Mouse (Mus musculus) lung, postnatal 10 days (tissue): ENCODE results near the gene Syce3.

Experiments
- DNase-seq: peaks from one replicate; pipeline ENCODE4 v3.0.0; 2021

Syce3 gene

DNA sequence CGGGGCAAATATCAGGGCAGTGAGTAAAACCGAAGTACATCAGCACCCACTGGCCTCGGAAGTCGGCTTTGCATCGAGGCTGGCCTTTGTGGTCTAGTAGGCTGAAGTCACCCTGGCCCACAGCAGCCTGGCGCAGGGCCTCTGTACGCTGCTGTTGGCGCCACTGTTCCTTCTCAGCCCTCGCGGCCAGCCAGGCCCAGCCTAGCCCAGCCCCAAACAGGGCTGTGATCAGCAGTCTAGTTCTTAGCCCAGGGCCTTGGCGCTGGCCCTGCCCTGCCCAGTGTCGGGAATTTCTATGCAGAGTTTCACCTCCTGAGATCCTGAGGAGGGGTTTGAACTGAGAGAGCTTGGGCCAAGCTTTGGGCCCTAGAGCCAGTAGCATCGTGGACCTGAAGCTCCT lies 38.2 kb downstream of the Syce3 start:
- DNase-seq, result no peak

DNA sequence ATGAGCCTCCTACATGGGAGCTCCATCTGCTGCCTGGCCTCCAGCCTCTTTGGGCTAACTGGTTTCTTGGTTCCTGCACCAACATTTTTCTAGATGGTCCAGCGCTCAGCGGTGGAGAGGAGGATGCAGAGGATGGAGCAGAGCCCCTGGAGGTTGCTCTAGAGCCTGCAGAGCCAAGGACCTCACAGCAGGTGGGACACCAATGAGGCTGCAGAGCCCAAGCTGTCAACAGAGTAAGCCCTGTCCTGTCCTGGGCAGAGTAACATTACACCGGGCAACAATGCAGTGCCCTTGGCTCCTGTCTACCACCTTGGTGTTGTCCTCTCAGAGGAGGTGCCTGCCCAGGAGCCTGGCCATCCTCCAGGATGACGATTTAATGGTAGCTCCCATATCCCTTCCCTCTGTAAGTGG lies 45.2 kb downstream of the Syce3 start:
- no peak for DNase-seq

DNA sequence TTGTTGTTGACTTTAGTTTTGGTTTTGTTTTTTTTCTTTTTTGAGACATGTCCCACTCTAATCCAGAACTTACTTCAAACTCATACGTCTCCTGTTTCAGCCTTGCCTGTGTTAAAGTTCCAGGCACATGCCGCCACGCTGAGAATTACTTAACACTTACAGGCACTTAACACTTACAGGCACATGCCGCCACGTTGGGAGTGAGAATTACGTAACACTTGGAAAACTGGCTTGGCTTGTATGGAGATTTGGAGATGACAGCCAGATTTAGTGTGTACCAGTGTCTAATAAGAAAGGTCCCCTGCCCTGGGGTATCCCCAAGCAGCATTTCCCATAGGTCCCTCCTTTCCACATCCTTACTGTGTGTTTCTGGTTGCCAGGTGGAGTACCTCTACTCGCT lies 47.3 kb downstream of the Syce3 start:
- DNase-seq, result no peak

DNA sequence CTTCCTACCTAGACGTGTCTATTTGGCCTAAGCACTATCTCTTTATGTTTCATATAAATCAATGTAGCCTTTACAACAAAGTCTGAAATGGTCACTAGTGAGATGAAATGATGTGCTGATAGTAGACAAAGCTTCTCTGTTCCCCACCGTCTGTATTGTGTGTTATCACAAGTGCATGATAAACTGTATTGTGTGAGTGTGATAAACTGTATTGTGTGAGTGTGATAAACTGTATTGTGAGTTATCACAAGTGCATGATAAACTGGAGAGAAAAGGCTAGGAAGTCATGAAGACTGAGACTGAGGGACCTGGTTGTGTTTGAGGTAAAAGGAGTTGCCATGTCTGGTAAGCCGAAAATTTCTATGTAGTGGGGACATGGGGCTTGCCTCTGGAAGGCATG lies 51.5 kb downstream of the Syce3 start:
- DNase-seq, result no peak

DNA sequence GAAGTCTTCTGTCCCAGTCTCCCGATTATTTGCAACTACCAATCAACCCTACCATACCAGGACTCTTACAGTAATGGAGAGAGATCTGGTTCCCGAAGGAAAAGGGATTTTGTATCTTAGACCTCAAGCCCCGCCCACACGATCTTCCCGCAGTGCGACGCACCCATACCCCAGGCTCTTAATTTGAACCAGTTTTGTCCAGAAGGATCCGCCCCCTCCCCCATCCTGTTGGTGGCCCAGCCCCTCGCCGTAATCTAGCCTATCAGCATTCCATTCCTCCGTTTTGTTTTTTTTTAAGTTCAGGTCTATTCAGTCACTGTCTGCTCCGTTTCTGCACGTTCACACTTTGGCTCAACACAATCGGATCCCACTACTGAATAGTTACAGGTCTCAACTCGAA lies 53.9 kb downstream of the Syce3 start:
- DNase-seq, result peak; percentile 89

DNA sequence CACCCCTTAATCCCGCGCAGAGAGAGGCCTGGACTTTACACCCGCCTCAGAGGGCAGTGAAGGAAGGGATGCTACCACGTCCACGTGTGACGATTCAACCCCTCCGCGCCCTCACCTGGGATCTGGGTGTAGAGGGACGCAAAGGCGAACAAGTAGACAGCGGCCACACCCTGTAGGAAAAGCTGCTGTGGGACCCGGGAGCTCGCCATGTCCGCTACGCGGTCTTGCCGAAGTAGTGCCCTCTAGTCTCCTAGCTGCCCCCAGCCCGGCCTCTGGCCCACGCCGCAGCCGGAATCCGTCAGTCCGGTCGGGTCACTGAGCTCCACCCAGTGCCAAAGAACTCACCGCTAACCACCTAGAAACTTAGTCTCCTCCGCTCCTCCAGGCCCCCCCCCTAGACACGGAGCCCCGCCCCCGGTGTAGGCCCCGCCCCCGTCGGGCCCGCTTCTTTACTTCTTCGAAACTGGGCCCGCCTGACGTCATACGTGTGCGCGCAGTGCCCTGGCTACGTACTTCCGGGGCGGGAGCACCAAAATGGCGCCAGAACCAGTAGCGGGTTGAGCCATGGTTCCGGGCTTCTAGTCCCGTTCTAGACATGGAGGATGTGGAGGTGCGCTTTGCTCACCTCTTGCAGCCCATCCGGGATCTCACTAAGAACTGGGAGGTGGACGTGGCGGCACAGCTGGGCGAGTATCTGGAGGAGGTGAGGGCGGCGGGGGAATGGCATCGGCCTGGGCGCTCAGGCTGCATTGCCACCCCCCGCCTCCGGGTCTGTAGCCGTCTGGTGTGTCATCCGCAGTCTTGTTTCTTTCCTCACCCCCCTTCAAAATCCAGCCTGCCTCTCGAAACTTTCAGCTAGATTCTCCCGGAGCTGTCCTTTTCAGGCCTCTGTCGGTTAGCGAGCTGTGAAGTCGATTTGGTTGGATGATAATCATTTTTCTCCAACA lies 54.8 kb downstream of the Syce3 start, which contains the start of the genes Lmf2 and Ncaph2:
Gene Lmf2, minus strand, starts transcription at position 419 of the 947 bp plus-strand sequence.
Gene Ncaph2, plus strand, starts transcription at position 479 of the 947 bp plus-strand sequence.
- peak; percentile 97 for DNase-seq

DNA sequence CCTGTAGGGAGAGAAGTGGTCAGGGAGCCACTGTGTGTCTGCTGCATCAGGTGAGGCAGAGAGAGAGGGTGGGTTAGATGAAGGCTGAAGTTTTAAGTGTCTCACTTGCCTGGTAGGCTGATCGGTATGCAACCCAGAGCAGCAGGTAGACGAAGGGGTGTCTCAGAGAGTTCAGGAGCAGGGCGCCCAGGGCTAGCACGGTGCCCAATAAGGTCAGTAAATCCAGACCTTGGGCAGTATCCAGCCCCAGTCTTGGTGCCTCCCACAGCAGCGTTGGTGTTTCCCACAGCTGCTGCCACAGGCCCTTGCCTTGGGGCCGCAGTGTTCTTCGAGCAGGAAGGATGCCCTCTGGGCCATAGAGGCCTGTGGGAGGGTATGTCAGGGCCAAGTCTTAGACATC lies 55.8 kb downstream of the Syce3 start:
- DNase-seq, result no peak

DNA sequence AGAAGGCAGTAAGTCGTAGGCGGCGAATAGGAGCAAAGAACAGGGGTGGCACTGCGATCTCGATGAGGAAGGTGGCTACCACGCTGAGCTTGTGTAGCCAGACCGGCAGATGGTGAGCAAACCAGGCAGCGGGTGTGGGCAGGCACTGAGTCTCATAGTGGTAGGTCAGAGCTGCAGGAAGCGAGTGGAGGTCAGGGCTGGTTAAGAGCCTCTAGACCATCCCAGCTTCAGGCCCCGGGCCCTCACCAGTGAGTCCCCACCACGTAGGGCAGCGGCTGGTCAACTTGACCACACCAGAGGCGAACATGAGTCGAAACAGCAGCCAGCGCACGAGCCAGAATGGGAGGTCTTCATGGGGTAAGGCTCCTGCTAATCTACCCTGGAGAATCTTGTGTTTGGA lies 56.5 kb downstream of the Syce3 start:
- no peak for DNase-seq

DNA sequence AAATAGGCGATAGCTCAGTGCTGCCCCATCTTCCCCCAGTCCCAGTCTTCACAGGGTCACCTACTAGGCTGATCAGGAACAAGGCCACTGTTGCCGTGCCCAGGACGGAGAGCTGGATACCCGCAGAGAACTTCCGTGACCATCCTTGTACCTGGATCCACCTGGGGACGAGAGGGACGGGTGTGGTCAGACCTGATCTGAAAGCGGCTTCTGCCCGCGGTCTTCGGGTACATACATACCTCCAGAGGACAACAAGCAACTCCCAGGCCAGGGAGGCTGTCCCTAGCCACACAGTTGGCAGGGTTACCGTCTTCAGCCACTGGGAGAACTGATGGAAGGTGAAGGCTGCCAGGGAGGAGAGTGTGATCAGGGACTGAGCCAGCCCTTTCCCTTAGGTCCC lies 57.5 kb downstream of the Syce3 start:
- DNase-seq, result no peak

DNA sequence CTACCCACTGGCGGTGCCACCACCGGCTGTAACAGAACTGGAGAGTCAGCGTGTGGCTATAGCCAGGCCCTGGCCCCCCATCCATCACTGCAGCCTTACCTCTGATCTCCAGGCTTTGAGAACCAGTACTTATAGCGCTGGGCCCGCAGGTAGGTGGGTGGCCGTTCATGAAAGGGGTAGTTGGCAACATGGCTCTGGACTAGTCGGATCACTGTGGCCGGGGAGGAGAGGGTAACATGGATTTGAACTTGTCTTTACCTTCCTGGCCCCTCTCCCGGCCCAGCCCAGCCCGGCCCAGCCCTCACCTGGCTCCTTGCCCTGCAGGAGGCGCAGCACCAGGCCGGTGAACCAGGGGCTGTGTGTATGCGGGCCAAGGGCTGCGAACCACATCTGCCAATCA lies 58.2 kb downstream of the Syce3 start:
- no peak for DNase-seq

DNA sequence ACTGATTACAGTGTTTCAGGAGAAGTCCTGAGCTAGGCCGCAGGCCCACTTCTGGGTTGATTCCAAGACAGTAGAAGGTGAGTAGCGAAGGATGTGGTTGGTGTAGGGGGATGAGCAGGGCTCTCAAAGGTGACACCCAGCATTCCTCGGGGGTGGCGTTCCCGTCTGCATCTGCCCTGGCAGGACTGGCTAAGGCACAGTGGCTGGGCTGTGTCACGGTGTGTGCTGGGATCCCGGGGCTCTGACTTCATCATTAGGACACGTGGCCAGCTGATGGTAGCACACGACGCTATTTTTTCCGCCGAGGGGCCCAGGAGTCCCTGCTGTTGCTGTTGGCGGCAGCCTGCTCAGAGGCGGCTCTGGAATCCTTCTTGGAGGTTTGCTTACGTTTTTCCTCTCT lies 59.0 kb downstream of the Syce3 start:
- DNase-seq, result no peak

DNA sequence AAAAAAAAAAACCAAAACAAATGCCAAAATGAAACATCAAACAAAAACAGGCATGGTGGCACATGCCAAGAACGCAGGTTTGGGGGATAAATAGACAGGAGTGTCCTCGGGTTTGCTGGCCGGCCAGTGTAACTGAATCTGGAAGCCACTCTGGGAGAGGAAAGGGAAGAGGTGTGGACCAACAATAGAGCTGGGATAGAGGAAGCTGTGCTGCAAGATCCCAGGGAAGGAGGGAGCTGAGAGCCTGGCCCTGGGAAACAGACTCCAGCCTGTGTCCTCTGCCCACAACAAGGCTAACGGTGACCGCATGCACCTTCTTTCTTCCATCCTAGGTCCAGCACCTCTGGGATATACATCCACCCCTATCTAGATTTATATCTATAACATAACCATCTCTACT lies 59.9 kb downstream of the Syce3 start:
- DNase-seq, result peak; percentile 41

DNA sequence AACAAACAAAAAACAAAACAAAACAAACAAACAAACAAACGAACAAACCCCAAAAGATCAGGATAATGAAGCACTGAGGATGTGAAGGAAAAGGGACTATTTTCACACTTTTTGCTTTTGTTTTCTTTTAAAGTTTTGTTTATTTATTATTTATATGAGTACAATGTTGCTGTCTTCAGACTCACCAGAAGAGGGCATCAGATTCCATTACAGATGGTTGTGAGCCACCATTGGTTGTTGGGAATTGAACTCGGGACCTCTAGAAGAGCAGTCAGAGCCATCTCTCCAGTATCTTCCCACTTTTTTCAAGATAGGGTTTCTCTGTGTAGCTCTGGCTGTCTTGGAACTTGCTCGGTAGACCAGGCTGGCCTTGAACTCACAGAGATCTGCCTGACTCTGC lies 67.0 kb downstream of the Syce3 start:
- no peak for DNase-seq

DNA sequence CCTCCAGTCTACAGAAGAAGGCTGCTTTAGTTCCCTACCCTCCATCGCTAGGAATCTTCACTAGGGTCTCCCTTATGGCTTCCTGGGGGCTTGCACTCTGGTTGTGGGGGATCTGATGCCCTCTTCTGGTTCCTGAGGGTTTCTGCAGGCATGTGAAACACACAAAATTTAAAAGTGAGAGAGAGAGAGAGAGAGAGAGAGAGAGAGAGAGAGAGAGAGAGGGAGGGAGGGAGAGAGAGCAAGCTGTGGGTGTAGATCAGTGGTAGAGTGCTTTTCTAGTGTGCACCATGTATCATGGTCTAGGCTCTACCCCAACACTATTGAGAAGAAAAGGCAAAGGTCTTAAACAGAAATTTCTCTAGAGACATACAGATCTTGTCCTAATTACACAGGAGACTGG lies 68.6 kb downstream of the Syce3 start:
- no peak for DNase-seq
